Mouse (Mus musculus): Measurements from ENCODE around the gene Dffa. TPM values are rescaled to one million over a fixed set of nuclear protein-coding genes. Genes with fewer than 3 reads are reported as not detected.

The Dffa gene
- 23.8 and 28.0 TPM in 2 replicates for polyA plus RNA-seq (2014; fragmentation: Nextera tagmentation; extraction: Ambion mirVana)

- Histone ChIP-seq H3K4me1 (ENCODE audit: control insufficient read depth, insufficient read depth, low read length) (peaks cover 5% of the 10 kb centered on the region), H3K4me2 (ENCODE audit: low read depth, low read length) (peak within 1 kb of the TSS; percentile 71), H3K27ac (ENCODE audit: low read depth, low read length) (no peak within 1 kb of the TSS), H3K9me3 (ENCODE audit: control insufficient read depth, low read length) (no peaks in the 10 kb centered on the region), H3K27me3 (ENCODE audit: control insufficient read depth, insufficient read depth, low read length) (no peaks in the 10 kb centered on the region), H3K4me3 (ENCODE audit: low read depth, low read length) (peak within 1 kb of the TSS; percentile 74), H3K9ac (replicated peaks; ENCODE audit: low read depth, low read length) (peak within 1 kb of the TSS; percentile 84), H3K36me3 (ENCODE audit: control insufficient read depth, insufficient read depth, low read length) (peaks cover 8% of the 10 kb centered on the region; the same call in 1 of the 2 replicates)
- ATAC-seq (ENCODE audit: low read depth) = peak; percentile 92
- WGBS = under 1% methylated on average over 35 of the region's 35 CpGs
These were observed at the start of gene Dffa for GRCm38 (mm10) chr4:149103875-149104561. TSS of gene Dffa (plus strand) at chr4:149104146.

GRCm38 (mm10) chr4:149055847-149056246, 48.1 kb upstream of the Dffa start:
- ATAC-seq (ENCODE audit: low read depth) = no peak
- H3K27ac ChIP-seq (ENCODE audit: low read depth, low read length) = no peak overlapping the region
- no peak overlapping the region for H3K4me2 ChIP-seq (ENCODE audit: low read depth, low read length)
- no peaks in the 10 kb centered on the region for H3K9me3 ChIP-seq (ENCODE audit: control insufficient read depth, low read length)
- H3K4me3 ChIP-seq (ENCODE audit: low read depth, low read length) = no peak overlapping the region
- H3K9ac ChIP-seq (replicated peaks; ENCODE audit: low read depth, low read length) = no peak overlapping the region
- H3K36me3 ChIP-seq (ENCODE audit: control insufficient read depth, insufficient read depth, low read length) = no peaks in the 10 kb centered on the region
- WGBS = 54% methylated on average over 6 of the region's 6 CpGs
- no peaks in the 10 kb centered on the region for H3K27me3 ChIP-seq (ENCODE audit: control insufficient read depth, insufficient read depth, low read length)
- H3K4me1 ChIP-seq (ENCODE audit: control insufficient read depth, insufficient read depth, low read length) = peaks cover 31% of the 10 kb centered on the region

- Histone ChIP-seq H3K36me3 (ENCODE audit: control insufficient read depth, insufficient read depth, low read length) (no peaks in the 10 kb centered on the region), H3K4me1 (ENCODE audit: control insufficient read depth, insufficient read depth, low read length) (peaks cover 42% of the 10 kb centered on the region), H3K9me3 (ENCODE audit: control insufficient read depth, low read length) (no peaks in the 10 kb centered on the region), H3K4me2 (ENCODE audit: low read depth, low read length) (peak overlapping the region; percentile 12; the same call in 1 of the 2 replicates), H3K9ac (replicated peaks; ENCODE audit: low read depth, low read length) (0 out of 2 replicates have a peak overlapping the region, but pooled peaks have one; percentile 18), H3K27me3 (ENCODE audit: control insufficient read depth, insufficient read depth, low read length) (no peaks in the 10 kb centered on the region), H3K27ac (ENCODE audit: low read depth, low read length) (no peak overlapping the region), H3K4me3 (ENCODE audit: low read depth, low read length) (no peak overlapping the region)
- 49% methylated on average over 16 of the region's 16 CpGs for WGBS
- ATAC-seq (ENCODE audit: low read depth) = no peak
These were observed 47.0 kb upstream of the Dffa start for GRCm38 (mm10) chr4:149056957-149057356.

GRCm38 (mm10) chr4:149057470-149057869, 46.5 kb upstream of the Dffa start:
- H3K9ac ChIP-seq (replicated peaks; ENCODE audit: low read depth, low read length) = no peak overlapping the region
- H3K4me1 ChIP-seq (ENCODE audit: control insufficient read depth, insufficient read depth, low read length) = peaks cover 42% of the 10 kb centered on the region
- 13% methylated on average over 14 of the region's 14 CpGs for WGBS

GRCm38 (mm10) chr4:149058298-149058697, 45.6 kb upstream of the Dffa start:
- Histone ChIP-seq H3K9ac (replicated peaks; ENCODE audit: low read depth, low read length) (no peak overlapping the region), H3K27me3 (ENCODE audit: control insufficient read depth, insufficient read depth, low read length) (no peaks in the 10 kb centered on the region), H3K9me3 (ENCODE audit: control insufficient read depth, low read length) (no peaks in the 10 kb centered on the region), H3K27ac (ENCODE audit: low read depth, low read length) (0 out of 2 replicates have a peak overlapping the region, but pooled peaks have one; percentile 40), H3K4me1 (ENCODE audit: control insufficient read depth, insufficient read depth, low read length) (peaks cover 49% of the 10 kb centered on the region), H3K4me2 (ENCODE audit: low read depth, low read length) (no peak overlapping the region), H3K36me3 (ENCODE audit: control insufficient read depth, insufficient read depth, low read length) (no peaks in the 10 kb centered on the region), H3K4me3 (ENCODE audit: low read depth, low read length) (no peak overlapping the region)
- WGBS = 37% methylated on average over 7 of the region's 7 CpGs
- ATAC-seq (ENCODE audit: low read depth) = no peak

More at GRCm38 (mm10) chr4:149057470-149057869, 46.5 kb upstream of the Dffa start:
- Histone ChIP-seq H3K9me3 (ENCODE audit: control insufficient read depth, low read length) (no peaks in the 10 kb centered on the region), H3K4me3 (ENCODE audit: low read depth, low read length) (no peak overlapping the region), H3K4me2 (ENCODE audit: low read depth, low read length) (peak overlapping the region; percentile 12; the same call in 1 of the 2 replicates), H3K27ac (ENCODE audit: low read depth, low read length) (0 out of 2 replicates have a peak overlapping the region, but pooled peaks have one; percentile 2), H3K36me3 (ENCODE audit: control insufficient read depth, insufficient read depth, low read length) (no peaks in the 10 kb centered on the region), H3K27me3 (ENCODE audit: control insufficient read depth, insufficient read depth, low read length) (no peaks in the 10 kb centered on the region)
- no peak for ATAC-seq (ENCODE audit: low read depth)

- ATAC-seq (ENCODE audit: low read depth) = no peak
- WGBS = 90% methylated on average over 9 of the region's 9 CpGs
- no peaks in the 10 kb centered on the region for H3K36me3 ChIP-seq (ENCODE audit: control insufficient read depth, insufficient read depth, low read length)
These were observed 44.2 kb upstream of the Dffa start for GRCm38 (mm10) chr4:149059713-149060112.

GRCm38 (mm10) chr4:149060621-149061431, 43.1 kb upstream of the Dffa start:
- Histone ChIP-seq H3K4me2 (ENCODE audit: low read depth, low read length) (no peak overlapping the region), H3K27me3 (ENCODE audit: control insufficient read depth, insufficient read depth, low read length) (no peaks in the 10 kb centered on the region), H3K36me3 (ENCODE audit: control insufficient read depth, insufficient read depth, low read length) (no peaks in the 10 kb centered on the region), H3K9me3 (ENCODE audit: control insufficient read depth, low read length) (no peaks in the 10 kb centered on the region), H3K4me1 (ENCODE audit: control insufficient read depth, insufficient read depth, low read length) (peaks cover 56% of the 10 kb centered on the region), H3K27ac (ENCODE audit: low read depth, low read length) (peak overlapping the region; percentile 25), H3K9ac (replicated peaks; ENCODE audit: low read depth, low read length) (0 out of 2 replicates have a peak overlapping the region, but pooled peaks have one; percentile 17), H3K4me3 (ENCODE audit: low read depth, low read length) (no peak overlapping the region)
- WGBS = 38% methylated on average over 14 of the region's 14 CpGs
- ATAC-seq (ENCODE audit: low read depth) = no peak

More at GRCm38 (mm10) chr4:149059713-149060112, 44.2 kb upstream of the Dffa start:
- Histone ChIP-seq H3K4me3 (ENCODE audit: low read depth, low read length) (no peak overlapping the region), H3K9me3 (ENCODE audit: control insufficient read depth, low read length) (no peaks in the 10 kb centered on the region), H3K9ac (replicated peaks; ENCODE audit: low read depth, low read length) (no peak overlapping the region), H3K27me3 (ENCODE audit: control insufficient read depth, insufficient read depth, low read length) (no peaks in the 10 kb centered on the region), H3K4me2 (ENCODE audit: low read depth, low read length) (no peak overlapping the region), H3K27ac (ENCODE audit: low read depth, low read length) (no peak overlapping the region), H3K4me1 (ENCODE audit: control insufficient read depth, insufficient read depth, low read length) (peaks cover 55% of the 10 kb centered on the region)

GRCm38 (mm10) chr4:149061432-149061718, 42.6 kb upstream of the Dffa start:
- Histone ChIP-seq H3K4me3 (ENCODE audit: low read depth, low read length) (no peak overlapping the region), H3K9me3 (ENCODE audit: control insufficient read depth, low read length) (no peaks in the 10 kb centered on the region), H3K27ac (ENCODE audit: low read depth, low read length) (peak overlapping the region; percentile 25; the same call in 1 of the 2 replicates), H3K9ac (replicated peaks; ENCODE audit: low read depth, low read length) (0 out of 2 replicates have a peak overlapping the region, but pooled peaks have one; percentile 17), H3K4me2 (ENCODE audit: low read depth, low read length) (no peak overlapping the region), H3K36me3 (ENCODE audit: control insufficient read depth, insufficient read depth, low read length) (no peaks in the 10 kb centered on the region), H3K4me1 (ENCODE audit: control insufficient read depth, insufficient read depth, low read length) (peaks cover 56% of the 10 kb centered on the region), H3K27me3 (ENCODE audit: control insufficient read depth, insufficient read depth, low read length) (no peaks in the 10 kb centered on the region)
- ATAC-seq (ENCODE audit: low read depth) = no peak; the same call in 1 of the 2 replicates
- WGBS = 44% methylated on average over 13 of the region's 13 CpGs
